Mouse (Mus musculus) small intestine, adult 2 months (tissue): ENCODE results near the gene Scaf4. TPM values are rescaled to one million over a fixed set of nuclear protein-coding genes. Genes with fewer than 3 reads are reported as not detected.
"Not testable (repeated sequence)": the region's sequence is repeated elsewhere in the genome, so short reads cannot be mapped to it uniquely, and the experiment has no call there.

Experiments used
- H3K27ac ChIP-seq: fragments of 200-500 bp; 2 replicates; pipeline ENCODE4 v1.5.1; 2012; ENCODE audit warnings: low read depth, low read length, control low read depth, inconsistent platforms; ENCODE audit not compliant: insufficient read depth
- H3K27me3 ChIP-seq: fragments of 200-500 bp; 2 replicates; pipeline ENCODE4 v1.6.1; 2012; ENCODE audit warnings: mild to moderate bottlenecking, moderate library complexity, low read length, inconsistent platforms; ENCODE audit not compliant: control insufficient read depth, insufficient read depth
- H3K36me3 ChIP-seq: fragments of 200-500 bp; 2 replicates; pipeline ENCODE4 v1.6.1; 2012; ENCODE audit warnings: mild to moderate bottlenecking, low read length, control low read depth, inconsistent platforms; ENCODE audit not compliant: control insufficient read depth, insufficient read depth
- H3K4me1 ChIP-seq: fragments of 200-500 bp; 2 replicates; pipeline ENCODE4 v1.6.1; 2012; ENCODE audit warnings: low read length, inconsistent platforms, mixed read lengths; ENCODE audit not compliant: control insufficient read depth, insufficient read depth, insufficient read length
- H3K4me3 ChIP-seq: fragments of 200-500 bp; 2 replicates; pipeline ENCODE4 v1.5.1; 2012; ENCODE audit warnings: low read depth, mild to moderate bottlenecking, control low read depth, inconsistent platforms, low read length, moderate library complexity
- CTCF ChIP-seq: fragments of 200-500 bp; IDR thresholded peaks from 2 replicates; pipeline ENCODE4 v1.5.1; 2012; ENCODE audit warnings: low read depth, mild to moderate bottlenecking, control low read depth, inconsistent platforms, low read length, moderate library complexity, mixed read lengths; ENCODE audit not compliant: insufficient replicate concordance, insufficient read length; ENCODE audit errors: extremely low read depth
- POLR2A ChIP-seq: fragments of 200-500 bp; IDR thresholded peaks from 2 replicates; pipeline ENCODE4 v1.6.1; 2012; ENCODE audit warnings: low read depth, mild to moderate bottlenecking, control low read depth, inconsistent platforms, low read length, moderate library complexity
- WGBS: fragments of 180-500 bp; shearing (Covaris S2); methylation state at CpG from one replicate; pipeline ENCODE4 v1.1.7; 2018; 5-methylcytosine and 5-hydroxymethylcytosine counted together
- polyA plus RNA-seq: library from polyadenylated mRNA; depleted of rRNA; stranded (reverse); fragments of >200 nt; gene quantifications from 2 replicates; pipeline ENCODE4 v1.2.3, GENCODE M21; 2012

The Scaf4 gene
- polyA plus RNA-seq, 1 experiment: 43.4 TPM

DNA sequence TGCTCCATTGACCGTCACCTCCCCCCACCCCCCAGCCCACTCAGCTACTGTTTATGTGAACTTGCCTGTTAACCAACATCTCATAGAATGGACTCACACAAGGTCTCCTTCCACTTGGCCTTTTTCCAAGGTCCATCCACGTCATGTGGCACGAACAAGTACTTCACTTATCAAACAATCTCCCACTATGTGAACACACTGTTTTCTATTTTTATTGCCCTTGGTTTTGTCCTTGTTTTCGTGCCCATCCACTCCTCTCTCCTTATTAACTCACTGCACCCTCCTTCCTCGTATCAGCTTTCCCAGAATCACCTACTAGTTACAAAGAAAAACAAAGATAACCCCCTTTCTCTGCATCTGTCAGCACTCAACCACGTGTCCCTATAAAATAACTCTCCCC is 49.7 kb downstream of the Scaf4 start:
- H3K36me3 ChIP-seq: peaks cover 21% of the 10 kb centered on the region
- H3K4me1 ChIP-seq: no peaks in the 10 kb centered on the region
- H3K27me3 ChIP-seq: no peaks in the 10 kb centered on the region
- H3K27ac ChIP-seq: no peak overlapping the region
- H3K4me3 ChIP-seq: no peak overlapping the region
- 38% methylated on average over 6 of the region's 6 CpGs for WGBS
- TF ChIP-seq CTCF (no peak), POLR2A (no peak)

DNA sequence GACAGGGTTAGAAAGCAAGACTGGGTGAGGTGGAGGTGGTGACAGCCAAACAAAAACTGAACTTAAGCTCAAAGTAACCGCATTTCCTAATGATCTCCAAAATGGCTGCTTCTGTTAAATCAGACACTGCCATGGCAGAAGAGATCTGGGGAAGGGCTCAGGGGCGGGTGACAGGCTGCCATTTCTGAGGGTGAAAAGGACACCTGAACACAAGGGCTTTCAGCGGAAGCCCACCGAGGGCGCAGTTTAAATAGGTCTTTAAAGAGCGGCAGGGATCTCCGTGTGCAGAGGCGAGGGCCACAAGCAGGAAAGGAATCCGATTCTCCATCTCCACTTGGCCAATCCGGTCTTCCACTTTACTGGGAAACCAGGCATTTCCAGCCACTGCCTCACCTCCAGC is 50.6 kb downstream of the Scaf4 start:
- Histone ChIP-seq H3K36me3 (peaks cover 22% of the 10 kb centered on the region), H3K27ac (no peak overlapping the region), H3K27me3 (no peaks in the 10 kb centered on the region), H3K4me3 (no peak overlapping the region), H3K4me1 (no peaks in the 10 kb centered on the region)
- TF ChIP-seq CTCF: no peak
- TF ChIP-seq POLR2A: no peak
- WGBS: 97% methylated on average over 10 of the region's 10 CpGs

DNA sequence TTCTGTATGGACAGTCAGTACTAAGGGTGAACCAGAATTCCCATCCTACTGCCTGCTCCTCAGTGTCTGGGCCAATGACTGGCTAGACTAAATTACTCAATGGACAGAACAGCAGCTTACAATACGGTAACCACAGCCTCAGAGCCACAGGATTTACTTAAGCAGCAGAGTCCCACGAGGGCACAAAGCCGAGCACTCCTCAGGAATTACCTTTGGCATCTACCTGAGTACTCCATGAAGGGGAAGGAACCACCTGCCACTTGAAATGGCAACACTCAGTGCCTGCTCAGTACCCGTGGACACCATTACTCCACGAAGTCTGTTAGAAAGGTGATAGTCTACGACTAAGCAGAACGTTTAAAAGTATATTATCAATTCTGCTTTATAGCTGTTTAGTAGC is 53.0 kb downstream of the Scaf4 start:
- WGBS: 82% methylated on average over 7 of the region's 7 CpGs
- H3K4me3 ChIP-seq: no peak overlapping the region
- H3K36me3 ChIP-seq: peaks cover 25% of the 10 kb centered on the region
- TF ChIP-seq CTCF (no peak), POLR2A (no peak)
- H3K27ac ChIP-seq: no peak overlapping the region
- no peaks in the 10 kb centered on the region for H3K4me1 ChIP-seq
- no peaks in the 10 kb centered on the region for H3K27me3 ChIP-seq

DNA sequence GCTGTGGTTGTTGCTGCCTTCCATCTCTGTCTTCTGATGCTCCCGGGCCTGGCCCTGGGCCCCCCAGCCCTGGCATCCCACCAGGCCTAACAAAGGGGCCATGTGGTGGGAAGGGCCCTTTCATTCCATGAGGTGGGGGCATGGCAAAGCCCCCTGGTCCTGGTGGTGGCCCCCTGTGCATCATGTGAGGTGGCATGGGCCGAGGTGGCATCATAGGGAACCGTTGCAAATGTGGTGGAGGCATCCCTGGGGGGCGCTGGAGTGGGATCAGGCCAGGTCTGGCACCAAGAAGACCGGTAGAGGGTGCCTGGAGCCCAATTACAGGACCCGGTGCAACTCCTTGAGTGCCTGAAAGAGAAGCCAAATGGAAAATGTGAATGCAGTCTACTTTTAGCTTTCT is 54.4 kb downstream of the Scaf4 start:
- no peaks in the 10 kb centered on the region for H3K27me3 ChIP-seq
- no peak for TF ChIP-seq POLR2A
- 84% methylated on average over 6 of the region's 6 CpGs for WGBS

DNA sequence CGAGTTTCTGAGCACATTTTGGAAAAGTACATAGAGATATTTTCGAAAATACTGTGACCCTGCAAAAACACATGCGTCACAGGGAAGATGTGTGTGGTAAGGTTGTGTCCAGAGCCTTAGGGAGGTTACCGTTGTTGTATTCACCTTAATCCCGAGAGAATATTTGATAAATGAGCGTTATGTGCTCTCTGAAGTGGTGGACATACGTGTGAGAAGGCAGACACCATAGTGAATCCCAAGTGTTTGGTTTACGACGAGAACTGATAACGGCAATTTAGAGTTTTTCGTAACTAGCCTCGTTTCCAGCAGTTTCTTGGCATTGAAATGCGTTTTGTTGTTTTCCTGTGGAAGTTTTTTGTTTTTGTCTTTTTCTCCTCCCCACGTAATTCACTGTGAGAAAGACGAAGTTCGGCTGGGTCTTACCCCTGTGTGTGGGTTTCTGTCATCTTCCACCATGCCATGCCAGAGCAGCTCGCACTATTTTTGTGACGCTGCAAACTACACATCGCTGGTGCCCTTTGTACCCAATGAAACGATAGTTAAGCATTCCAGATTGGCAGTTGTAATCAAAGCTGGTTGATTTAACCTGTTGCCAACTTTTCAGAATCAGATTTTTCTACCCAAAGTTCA is 62.7 kb downstream of the Scaf4 start:
- no peaks in the 10 kb centered on the region for H3K27me3 ChIP-seq
- peak overlapping the region; percentile 33 for H3K27ac ChIP-seq
- no peak for TF ChIP-seq CTCF
- TF ChIP-seq POLR2A: no peak
- H3K4me1 ChIP-seq: peaks cover 14% of the 10 kb centered on the region; the same call in 1 of the 2 replicates
- peak overlapping the region; percentile 80 for H3K4me3 ChIP-seq
- peaks cover 24% of the 10 kb centered on the region for H3K36me3 ChIP-seq
- WGBS: under 1% methylated on average over 20 of the region's 20 CpGs

More for the DNA sequence above, 54.4 kb downstream of the Scaf4 start:
- H3K36me3 ChIP-seq: peaks cover 36% of the 10 kb centered on the region
- no peak overlapping the region for H3K27ac ChIP-seq
- H3K4me3 ChIP-seq: no peak overlapping the region
- no peaks in the 10 kb centered on the region for H3K4me1 ChIP-seq

DNA sequence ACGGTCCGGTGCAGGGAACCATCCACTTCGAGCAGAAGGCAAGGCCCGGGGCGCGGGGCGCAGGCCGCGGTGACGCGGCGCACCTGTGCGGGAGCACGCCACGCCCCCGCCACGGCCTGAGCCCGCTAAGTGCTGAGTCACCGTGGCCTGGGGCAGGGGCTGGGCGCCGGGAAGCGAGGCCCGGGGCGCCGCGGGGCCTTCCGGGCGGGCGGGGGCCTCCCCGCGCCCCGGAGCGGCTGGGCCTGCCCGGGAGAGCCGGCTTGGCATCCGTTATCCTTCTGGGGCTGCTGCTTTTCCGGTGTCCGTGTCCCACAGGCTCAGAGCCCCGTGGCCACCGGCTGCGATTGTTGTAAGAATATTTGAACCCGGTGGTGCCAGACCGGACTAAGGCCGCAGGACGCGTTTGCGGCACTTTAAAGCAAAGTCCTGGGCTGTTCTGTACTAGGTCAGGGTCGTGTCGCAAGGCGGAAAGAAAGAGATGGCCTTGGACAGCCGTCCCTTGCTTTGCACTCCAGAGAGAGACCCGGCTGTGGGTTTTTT is 63.3 kb downstream of the Scaf4 start:
- Histone ChIP-seq H3K4me1 (peaks cover 15% of the 10 kb centered on the region; the same call in 1 of the 2 replicates), H3K4me3 (peak overlapping the region; percentile 80), H3K27ac (peak overlapping the region; percentile 63), H3K27me3 (no peaks in the 10 kb centered on the region), H3K36me3 (peaks cover 21% of the 10 kb centered on the region)
- TF ChIP-seq CTCF: no peak
- under 1% methylated on average over 49 of the region's 52 CpGs for WGBS

DNA sequence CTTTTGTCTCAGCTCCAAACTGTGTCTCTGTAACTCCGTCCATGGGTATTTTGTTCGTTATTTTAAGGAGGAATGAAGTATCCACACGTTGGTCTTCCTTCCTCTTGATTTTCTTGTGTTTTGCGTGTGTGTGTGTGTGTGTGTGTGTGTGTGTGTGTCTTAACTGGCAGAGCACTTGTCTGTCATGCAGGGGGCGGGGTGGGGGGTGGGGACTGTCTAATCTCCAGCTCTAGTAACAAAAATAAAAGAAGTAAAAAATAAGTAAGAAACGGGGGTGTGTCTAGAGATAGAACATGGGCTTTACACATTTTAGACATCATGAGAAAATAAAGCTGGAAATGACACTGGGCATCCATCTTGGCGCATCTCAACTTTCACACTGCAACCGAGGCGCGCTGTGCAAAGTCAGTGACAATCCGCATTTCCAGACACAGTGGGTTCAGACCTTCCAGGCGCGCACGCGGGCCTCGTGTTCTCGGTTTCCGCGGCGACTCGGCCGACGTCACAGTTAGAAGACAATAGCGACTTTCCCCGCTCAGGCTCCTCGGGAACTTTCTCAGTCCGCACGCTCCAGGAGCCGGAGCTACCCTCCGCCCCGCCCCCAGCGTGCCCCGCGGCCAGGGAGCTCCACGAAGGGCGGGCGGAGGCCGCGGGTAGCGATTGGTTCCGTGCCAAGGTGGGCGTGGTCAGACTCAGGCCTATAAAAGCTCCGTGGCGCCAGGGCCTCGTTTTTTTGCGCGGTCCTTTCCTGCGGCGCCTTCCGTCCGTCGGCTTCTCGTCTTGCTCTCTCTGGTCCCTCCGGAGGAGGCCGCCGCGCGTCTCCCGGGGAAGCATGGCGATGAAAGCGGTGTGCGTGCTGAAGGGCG is 64.0 kb downstream of the Scaf4 start, which contains the start of gene Sod1:
Sod1 (plus strand) TSS at position 729 of the 866 bp plus-strand sequence.
- Histone ChIP-seq H3K4me3 (peak within 1 kb of the TSS; percentile 80), H3K4me1 (peaks cover 15% of the 10 kb centered on the region; the same call in 1 of the 2 replicates), H3K36me3 (peaks cover 15% of the 10 kb centered on the region), H3K27me3 (no peaks in the 10 kb centered on the region), H3K27ac (peak within 1 kb of the TSS; percentile 63)
- 4% methylated on average over 63 of the region's 63 CpGs for WGBS
- TF ChIP-seq CTCF (no peak), POLR2A (peak; percentile 96)

DNA sequence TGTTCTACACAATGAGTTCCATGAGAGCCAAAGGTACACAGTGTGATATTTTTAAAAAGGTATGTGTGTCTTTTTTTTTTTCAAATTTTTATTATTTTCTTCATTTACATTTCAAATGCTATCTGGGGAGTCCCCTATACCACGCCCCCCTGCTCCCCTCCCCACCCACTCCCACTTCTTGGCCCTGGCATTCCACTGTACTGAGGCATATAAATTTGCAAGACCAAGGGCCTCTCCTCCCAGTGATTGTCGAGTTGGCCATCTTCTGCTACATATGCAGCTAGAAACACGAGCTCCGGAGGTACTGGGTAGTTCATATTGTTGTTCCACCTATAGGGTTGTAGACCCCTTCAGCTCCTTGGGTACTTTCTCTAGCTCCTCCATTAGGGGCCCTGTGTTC is 64.9 kb downstream of the Scaf4 start:
- H3K4me1 ChIP-seq: peaks cover 15% of the 10 kb centered on the region; the same call in 1 of the 2 replicates
- H3K4me3 ChIP-seq, H3K27me3 ChIP-seq, H3K27ac ChIP-seq: not testable (repeated sequence)
- H3K36me3 ChIP-seq: peaks cover 11% of the 10 kb centered on the region
- WGBS: 80% methylated on average over 4 of the region's 4 CpGs
